Mouse (Mus musculus): ENCODE measurements around the gene Anln.

GRCm38 (mm10) chr9:22307156-22307919 is 81.7 kb downstream of the Anln start, which contains the start of gene Zfp810:
- TF ChIP-seq CTCF (IDR thresholded peaks at IDR 0.05) (no peak), EP300 (IDR thresholded peaks at IDR 0.05) (no peak)

Data from lung, postnatal 0 days (tissue).